Mouse (Mus musculus) thymus, postnatal 36 days (tissue): Measurements from ENCODE around the gene Rpl38.

ENCODE experiments used
- DNase-seq, 2 experiments: peaks; one replicate each; pipeline ENCODE4 v3.0.0; 2022; ENCODE audit warnings: mixed read lengths in 2 of 2

Rpl38 gene

DNA sequence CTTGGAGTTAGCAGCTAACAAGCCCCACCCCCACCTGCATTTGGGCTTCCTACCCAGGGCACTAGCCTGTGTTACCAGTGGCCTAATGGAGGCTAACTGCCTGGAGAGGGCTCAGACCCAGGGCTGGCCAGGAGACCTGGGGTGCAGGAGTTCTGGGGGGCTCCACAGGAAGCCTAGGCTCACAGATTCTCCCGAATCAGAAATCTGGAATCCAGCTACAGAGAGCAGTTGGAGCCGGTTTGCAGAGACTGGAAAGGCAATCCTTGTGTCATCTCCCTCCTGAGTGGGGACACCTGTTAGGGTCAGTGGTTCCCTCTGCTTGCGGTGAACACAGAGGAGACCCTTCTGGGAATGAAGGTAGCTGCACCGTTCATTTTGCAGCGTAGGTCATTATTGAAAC lies 12.7 kb downstream of the Rpl38 start:
- DNase-seq: no peak

DNA sequence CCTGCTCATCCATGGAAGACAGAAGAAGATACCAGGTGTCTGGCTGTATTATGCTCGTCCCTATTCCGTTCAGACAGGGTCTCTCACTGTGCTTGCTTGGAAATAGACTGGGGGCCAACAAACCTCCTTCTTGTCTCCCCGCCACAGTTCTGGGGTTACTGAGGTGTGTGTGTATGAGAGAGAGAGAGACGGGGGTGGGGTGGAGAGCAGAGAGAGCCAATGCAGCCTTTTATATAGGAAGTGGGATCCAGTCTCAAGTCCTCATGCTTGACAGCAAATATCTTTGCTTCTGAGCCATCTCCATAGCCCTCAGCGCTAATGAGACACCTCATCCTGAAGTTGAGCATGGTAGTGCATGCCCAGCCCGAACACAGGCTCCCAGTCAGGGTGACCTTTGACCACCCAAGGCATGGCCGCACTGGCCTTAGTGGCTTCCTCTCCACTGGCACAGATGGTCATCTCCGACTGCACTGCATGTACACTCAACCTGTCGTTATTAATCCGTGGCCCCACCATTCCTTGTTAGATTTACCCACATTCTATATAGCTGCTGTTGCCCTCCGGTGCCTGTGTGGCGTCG lies 14.1 kb downstream of the Rpl38 start:
- no peak for DNase-seq

DNA sequence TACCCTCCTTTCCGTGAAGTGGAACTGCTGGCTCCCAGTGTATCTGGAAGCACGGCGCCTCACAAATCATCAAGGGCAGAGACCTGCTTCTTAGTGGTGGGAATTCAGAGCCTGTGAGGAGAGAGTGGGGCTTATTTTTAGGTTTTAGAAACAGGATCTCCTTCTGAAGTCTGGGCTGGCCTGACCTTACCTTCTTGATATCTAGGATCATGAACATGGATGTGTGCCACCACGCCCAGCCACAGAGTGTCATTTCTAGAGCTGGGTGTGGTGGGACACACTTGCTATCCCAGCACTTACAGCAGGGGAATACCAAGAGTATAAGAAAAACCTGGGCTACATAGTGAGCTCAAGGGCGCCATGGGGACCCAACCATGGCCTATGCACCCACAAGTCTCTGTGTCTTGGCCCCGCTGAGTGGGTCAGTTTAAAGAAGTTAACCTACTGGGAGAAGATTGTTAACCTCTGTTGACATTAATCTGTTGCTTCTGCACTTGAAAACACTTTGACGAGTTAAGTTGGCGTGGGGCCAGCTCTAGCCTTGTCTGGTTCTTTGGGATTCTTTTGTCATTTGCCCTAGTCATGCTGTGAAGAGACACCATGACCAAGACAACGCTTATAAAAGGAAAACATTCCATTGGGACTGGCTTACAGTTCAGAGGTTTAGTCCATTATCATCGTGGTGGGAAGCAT lies 14.9 kb downstream of the Rpl38 start:
- DNase-seq: no peak

DNA sequence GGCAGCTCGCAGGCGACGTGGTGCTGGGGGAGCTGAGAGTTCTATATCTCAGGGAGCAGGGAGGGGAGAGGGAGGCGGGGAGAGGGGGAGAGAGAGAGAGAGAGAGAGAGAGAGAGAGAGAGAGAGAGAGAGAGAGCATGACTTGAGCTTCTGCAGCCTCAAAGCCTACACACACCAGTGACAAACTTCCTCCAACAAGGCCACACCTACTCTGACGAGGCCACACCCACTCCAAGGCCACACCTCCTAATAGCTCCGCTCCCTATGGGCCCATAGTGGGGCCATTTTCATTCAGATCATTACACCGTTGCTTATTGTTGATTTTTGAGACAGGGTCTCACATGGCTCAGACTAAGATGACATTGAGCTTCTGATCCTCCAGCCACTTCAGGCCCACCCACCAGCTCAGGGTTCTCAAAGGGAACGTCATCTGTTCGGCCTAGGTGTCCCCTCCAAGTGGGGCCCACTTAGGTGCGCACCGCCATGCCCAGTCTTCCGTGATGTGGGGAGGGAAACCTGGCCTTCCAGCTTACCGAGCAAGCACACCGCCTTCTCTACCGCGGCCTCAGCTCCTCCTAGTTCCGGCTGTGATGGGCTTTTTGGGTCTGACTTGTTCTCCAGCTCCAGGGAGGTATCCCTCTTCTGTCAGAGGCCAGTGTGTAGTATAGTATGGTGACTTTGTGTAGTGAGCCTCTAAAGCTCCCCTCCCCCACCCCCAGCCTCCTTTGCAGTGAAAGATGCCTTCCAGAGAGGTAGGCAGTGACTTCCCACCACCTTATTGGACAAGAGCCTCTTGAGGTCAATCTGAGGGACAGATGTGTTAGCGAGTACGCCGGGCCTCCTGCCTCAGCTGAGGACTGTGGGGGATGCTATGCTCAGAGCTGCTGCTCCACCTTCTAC lies 15.6 kb downstream of the Rpl38 start:
- no peak for DNase-seq

DNA sequence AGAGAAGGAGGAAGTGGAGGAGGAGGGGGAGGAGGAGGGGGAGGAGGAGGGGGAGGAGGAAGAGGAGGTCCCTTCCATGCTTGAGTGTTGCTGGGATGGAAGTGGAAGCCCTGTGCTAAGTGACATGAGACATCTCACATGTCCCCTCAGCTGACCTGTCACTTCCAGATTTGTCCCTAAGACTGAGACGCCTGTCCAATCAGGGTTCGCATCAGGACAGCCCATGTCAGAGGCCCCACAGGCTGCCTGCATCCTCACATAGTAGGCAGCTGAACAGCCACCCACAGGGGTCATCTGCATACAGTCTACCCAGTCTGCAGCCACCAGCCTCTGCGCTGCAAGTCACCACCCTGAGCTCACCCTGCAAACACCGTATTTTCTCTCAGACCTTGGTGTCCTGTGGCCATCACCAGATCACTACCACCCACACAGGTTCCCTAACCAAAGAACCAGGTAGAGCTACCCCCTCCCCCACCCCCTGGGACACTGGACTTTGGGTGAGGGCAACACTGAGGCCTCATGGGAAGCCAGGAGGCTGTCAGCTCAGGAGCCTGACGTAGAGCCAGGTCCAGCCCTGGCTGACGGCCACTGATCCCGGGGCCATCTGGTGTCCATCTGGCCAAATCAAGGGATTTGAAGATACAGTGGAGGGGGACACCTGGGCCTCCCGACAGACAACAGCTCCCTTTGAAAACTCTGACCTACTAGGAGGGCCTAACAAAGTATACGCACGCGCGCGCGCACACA lies 16.5 kb downstream of the Rpl38 start:
- DNase-seq: no peak

DNA sequence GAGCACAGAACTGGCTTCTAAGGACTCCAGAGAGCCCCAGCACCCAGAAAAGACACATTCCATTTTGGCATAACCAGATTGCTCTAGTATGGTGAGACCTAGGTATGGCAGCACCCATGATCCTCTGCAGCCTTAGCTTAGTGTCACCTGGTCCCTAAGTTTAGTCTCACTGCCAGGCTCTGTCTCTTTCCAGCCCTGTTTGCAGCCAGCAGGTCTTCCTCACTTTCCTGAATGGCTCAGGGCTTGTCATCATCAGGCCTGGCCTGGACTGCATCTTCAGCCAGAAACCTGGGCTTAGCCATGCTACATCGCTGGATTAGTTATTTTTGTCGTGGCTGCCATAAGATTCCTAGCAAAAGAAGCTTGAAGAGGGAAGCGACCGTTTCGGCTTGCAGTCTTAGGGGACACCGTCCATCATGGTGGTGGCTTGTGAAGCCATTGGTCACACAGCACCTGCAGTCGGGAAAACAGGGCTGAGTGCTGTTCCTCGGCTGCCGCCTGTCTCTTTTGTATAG lies 17.3 kb downstream of the Rpl38 start:
- DNase-seq: no peak

DNA sequence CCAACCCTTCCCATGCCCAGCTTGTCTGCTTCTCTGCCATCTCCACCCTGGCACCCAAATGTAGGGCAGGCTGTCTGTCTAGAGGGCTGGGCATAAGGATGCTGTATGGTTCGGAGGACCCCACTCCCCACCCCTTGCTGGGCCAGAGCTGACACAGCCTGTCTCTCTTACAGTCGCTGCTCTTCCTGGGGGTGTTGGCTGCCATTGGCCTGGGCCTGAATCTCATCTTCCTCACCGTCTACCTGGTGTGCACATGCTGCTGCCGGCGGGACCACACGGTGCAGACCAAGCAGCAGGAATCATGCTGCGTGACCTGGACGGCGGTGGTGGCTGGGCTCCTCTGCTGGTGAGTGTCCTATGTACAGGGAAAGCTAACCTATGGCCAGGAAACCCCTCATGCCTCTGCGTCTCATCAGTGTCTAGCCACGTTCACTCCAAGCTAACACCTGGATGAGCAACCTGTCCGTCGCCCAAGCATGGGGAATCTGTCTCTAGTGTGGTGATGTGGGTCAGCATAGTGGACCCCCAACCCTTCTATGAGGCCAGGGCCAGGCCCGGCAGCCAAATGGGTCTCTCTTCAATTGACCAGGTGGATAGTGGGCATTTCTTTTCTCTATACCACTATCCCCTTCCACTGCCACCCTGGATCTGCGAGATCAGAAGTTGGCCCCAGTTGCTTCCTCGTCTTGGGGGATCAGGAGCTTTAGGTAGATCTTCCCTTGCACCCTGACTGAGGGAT lies 18.1 kb downstream of the Rpl38 start:
- no peak for DNase-seq

DNA sequence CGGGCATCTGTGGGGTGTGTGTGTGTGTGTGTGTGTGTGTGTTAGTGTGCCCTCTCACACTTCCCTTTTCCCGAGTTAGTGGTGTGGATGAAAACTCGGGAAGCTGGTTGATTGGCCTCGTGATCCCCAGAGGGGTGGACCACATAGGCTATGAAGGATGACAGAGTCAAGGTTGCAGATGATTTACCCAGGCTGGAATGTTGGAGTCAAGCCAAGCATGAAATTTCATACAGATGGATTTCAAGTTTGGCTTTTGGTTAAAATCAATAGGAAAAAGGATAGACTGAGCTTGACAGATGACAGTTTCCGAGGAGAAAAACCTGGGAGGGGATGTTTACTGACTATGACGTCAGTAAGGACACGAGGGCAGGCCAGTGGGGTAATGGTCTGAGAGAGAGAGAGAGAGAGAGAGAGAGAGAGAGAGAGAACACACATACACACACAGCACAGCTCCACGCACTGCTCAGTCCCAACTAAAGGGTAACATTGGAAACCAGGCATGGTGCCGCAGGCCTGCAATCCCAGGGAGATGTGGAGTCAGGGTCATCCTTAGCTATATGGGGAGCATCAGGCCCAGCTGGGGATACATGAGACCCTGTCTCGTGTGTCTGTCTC lies 19.4 kb downstream of the Rpl38 start:
- no peak for DNase-seq

DNA sequence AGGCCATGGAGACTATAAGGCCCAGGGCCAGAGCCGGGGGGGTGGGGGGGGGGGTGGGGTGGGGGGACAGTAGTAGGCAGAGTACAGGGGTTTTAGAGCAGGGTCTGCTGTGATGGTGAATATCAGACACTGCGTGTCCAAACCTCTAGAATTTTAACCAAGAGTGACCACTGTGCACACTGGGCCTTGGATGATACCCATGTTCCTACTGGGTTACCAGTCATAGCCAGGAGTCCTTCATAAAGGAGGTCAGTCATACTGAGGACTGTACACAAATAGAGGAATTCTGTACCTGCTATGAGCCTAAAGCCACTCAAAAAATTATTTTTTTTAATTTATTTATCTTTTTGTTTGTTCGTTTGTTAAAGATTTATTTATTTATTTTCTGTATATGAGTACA lies 20.4 kb downstream of the Rpl38 start:
- DNase-seq: no peak

DNA sequence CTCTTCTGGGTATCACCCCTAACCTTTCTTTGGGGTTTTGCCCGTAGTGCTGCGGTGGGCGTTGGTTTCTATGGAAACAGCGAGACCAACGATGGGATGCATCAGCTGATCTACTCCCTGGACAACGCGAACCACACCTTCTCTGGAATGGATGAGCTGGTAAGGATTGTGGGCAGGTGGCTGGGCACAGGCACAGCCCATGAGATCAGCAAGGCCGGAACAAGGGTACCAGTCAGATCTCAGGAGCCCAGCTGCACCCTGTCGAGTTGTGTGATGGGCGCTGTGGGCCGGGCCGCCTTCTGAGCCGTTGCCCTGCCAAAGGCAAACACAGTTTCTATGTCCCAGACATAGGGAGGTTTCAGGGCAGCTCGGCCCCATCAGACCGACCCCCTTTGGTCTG lies 21.9 kb downstream of the Rpl38 start:
- no peak for DNase-seq

DNA sequence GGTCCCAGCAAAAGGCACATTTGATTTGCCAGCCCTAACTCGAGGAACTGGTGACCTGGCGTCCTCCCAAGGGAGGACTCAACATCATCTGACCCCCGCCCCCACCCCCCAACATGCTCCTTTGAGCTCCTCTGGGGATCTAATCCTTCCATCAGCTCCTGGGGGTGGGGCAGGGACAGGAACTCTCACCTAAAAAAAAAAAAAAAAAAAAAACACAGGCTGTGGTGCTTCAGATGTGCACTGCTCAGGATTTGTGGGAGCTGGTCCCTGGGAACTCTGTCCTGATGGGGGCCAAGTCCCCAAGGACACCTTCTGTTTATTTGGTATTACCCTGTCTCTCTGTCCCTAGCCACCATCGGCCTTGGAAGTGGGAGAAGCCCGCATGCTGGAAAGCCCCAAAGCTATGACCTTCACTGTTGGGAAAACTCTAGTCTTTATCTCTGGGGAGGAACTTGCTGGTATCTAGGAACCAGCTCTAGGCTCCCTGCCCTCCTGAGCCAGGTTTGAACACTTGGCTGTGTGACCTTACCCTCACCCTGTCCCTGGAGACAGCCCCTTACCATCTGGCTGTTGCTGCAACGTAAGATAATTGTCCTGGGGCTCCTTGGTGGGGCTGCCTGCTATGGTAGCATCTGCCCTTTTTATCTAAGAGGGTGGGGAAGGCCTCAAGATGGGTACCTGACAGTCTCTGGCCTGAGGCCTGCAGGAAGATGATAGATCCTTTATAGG lies 23.3 kb downstream of the Rpl38 start:
- no peak for DNase-seq

DNA sequence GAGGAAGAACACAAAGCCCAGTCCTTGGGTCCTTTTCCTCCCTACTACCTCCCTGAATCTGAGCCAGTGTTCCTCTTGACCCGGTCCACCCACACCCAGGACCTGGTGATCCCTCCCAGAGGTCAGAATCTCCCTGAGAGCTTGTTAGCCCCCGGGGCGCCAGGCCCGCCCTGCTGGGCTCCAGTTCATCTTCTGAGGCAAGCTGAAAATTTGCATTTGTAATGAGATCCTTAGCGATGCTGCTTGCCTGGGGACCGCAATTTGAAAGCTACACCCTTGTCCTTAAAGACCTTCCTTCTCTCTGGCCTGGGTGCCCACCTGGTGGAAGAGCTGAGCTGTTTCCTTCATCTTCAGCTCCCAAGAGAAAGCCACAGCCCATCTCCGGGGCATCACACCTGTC lies 24.3 kb downstream of the Rpl38 start:
- no peak for DNase-seq

DNA sequence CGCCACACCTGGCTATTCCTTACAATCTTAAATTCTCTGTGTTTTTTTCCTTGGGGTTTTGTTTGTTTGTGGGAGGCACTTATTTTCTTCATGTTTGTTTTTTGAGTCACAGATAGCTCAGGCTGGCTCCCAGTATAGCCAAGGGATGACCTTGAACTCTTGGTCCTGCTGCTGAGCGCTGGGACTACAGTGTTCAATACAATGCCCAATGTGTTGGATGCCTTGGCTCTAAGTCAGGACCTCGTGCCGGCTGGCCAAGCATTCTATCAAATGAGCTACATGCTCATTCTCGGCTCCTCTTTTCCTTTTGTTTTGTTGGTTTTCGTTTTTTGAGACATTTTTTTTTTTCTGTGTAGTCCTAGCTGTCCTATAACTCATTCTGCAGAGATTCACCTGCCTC lies 25.1 kb downstream of the Rpl38 start:
- no peak for DNase-seq

DNA sequence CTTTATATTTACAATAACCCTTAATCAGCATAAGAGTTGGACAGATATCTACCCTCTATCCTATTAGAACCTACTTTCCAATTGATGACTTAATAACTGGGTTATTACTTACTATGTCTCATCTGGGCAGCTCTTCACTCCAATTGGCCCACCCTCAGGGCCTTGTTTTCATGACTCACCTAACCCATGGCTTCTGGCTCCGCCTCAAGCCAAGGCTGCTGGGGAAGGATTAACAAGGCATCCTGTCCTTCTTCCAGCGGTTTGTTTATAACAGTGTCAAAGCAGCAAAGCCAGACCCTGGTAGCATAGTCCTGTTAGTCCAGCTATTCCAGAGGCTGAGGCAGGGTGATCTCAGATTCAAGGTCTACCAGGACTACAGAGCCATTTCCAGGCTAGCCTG lies 26.1 kb downstream of the Rpl38 start:
- no peak for DNase-seq

DNA sequence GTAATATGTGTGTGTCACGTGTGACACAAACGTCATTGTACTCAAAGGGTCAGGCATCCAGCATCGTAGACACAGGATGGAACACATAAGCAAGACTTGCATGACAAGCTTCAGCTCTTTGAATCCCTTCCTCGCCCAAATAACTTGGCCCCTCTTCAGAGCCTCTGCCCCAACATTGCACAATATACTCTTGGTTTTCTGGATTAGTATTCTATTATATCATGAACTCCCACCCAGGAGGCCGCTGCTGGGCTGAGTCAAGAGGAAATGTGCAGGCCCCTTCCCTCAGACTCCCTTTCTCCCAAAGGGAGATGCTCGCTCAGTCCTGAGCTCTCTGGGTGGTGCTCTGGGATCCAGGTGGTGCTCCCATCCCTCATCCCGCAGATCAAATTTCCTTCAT lies 30.2 kb downstream of the Rpl38 start:
- no peak for DNase-seq

DNA sequence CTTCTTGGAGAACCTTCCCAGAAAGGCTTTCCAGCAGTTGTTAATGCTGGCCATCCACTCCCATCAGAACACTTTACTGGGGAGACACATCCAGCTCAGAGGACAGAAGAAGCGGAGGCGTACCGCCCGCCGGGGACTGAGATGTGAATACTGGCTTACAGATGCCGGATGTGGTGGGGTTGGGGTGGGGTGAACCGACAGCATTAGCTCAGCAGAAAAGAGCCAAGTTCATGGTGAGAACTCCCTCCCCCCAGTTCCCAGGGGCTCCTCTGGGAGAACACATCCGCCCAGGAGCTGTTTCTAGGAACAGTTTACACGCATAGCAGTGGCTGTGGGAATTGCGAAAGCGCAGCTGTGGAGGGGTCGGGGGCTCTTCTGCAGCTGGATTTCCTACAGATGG lies 31.2 kb downstream of the Rpl38 start:
- peak; percentile 63 to 70 for DNase-seq

DNA sequence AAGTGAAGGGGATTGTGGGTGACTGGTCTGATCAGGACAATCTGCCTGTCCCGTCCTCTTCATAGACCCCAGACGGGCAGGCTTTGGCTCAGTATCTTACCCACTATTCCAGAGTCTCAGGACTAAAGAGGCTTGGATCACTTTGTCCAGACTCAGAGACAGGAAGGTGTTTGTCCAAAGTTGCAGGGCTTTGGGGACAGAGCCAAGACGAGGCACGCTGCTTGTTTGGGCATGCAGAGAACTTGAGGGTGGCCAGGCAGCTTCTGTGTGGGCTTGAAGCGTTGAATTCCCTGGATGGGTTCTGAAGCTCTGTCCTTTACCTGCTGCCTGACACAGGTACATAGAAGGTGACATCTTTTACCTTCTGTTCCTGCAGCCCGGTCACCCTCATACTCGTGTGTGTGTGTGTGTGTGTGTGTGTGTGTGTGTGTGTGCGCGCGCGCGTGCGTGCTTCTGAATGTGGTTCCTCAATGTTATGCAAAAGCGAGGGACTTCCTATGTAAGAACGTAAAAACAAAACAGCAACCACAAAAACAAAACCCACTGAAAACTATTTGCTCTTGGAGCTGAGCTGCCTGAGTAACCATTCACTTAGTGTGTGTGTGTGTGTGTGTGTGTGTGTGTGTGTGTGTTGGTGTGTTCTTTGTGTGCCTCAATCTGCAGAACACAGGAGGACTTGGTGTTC lies 34.1 kb downstream of the Rpl38 start:
- no peak for DNase-seq

DNA sequence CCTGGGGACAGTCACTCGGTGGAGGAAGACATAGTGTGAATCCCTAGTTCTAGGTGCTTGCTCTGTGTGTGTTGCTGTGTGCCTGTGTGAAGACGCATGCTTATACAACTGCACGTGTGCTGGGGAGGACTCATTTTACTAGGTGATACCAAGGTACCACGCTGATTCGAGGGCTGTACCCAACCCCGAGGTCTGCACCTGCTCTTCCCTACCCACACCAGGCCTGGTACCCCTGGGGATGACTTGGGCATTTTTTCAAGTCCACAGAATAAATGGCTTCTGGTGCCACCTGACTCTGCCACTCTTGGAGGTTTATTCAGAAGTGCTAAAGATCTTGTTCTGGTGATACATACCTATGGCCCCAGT lies 34.7 kb downstream of the Rpl38 start:
- DNase-seq: no peak

DNA sequence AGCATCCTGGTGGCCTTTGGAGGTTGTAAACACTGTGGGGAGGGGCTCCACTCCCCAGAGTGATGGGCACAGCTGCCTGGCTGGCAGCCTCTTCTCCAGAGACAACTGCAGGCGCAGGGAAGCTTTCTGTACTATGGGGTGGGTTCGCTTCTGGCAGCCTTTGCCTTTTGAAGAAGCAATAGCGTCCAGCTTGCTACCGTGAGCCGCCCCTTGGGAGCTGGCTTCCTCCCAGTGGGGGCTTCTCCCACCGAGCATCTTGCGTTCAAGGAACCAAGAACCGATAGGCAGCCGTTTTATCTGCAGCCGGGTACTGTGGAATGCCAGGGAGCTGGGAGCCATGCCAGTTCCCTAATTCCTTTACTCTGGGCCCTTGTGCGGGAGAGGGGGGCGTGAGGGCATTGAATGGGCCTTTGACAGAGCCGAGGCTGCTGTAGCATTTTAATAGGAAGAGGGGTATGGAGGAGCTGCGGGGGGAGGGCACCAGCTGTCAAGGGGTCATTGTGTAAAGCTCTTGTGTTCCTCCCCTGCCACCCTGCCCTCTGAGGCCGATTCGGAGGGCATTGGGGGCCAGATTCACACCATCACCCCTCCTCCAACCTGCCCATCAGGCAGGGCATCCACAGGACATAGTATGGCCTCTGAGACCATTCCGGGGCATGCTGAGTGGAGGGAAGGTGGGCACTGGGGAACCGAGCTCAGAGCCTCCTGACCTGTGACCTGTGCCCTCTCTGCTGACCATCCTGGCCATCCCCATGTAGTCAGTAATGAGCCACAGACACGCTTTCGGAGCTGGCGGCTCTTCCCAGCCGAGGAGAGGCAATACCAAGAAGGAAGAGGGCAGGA lies 36.0 kb downstream of the Rpl38 start:
- DNase-seq: no peak

DNA sequence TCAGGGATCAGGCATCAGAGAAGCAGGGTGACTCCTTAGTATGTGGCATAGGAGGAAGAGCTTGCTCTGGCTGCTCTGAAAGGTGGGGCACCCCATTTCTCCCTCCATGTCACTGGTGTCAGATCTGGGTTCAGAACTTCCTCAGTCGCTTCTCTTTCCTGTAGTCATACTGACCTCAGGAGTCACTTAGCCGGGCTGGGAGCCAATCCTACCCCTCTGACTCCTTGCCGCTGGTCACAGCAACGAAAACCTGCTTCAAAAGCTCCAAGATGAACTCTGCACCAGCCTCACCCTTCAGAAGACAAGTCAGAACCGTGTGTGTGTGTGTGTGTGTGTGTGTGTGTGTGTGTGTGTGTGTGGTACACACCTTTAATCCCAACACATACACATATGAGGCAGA lies 38.0 kb downstream of the Rpl38 start:
- no peak for DNase-seq
